Mouse (Mus musculus) myocyte (in vitro differentiated cells): Measurements from ENCODE around the gene Snx1.

ENCODE experiments used
- CEBPB ChIP-seq: IDR thresholded peaks from 2 replicates; pipeline ENCODE4 v1.6.1; 2011; ENCODE audit warnings: mild to moderate bottlenecking, moderate library complexity; ENCODE audit not compliant: poor library complexity, insufficient read depth, severe bottlenecking
- E2F4 ChIP-seq: IDR thresholded peaks from one replicate; pipeline ENCODE4 v1.6.1; 2011; ENCODE audit warnings: mild to moderate bottlenecking, control low read depth, moderate library complexity; ENCODE audit not compliant: insufficient read depth
- MAX ChIP-seq: IDR thresholded peaks from one replicate; pipeline ENCODE4 v1.6.1; 2011; ENCODE audit warnings: low read depth, mild to moderate bottlenecking, control low read depth
- MYOD1 ChIP-seq, 3 experiments: IDR thresholded peaks; one replicate each; pipeline ENCODE4 v1.6.1; 2011; ENCODE audit warnings: control low read depth in 2 of 3, low read depth in 2 of 3, mild to moderate bottlenecking in 2 of 3, moderate library complexity in 1 of 3; ENCODE audit not compliant: insufficient read length in 2 of 3, control insufficient read depth in 1 of 3
- MYOG ChIP-seq, 3 experiments: IDR thresholded peaks; one replicate each; pipeline ENCODE4 v1.6.1; 2011; ENCODE audit warnings: control low read depth in 2 of 3, low read depth in 2 of 3, mild to moderate bottlenecking in 2 of 3; ENCODE audit not compliant: insufficient read length in 2 of 3, control insufficient read depth in 1 of 3, insufficient read depth in 1 of 3
- POLR2A ChIP-seq: IDR thresholded peaks from one replicate; pipeline ENCODE4 v1.6.1; 2011; ENCODE audit warnings: low read depth, mild to moderate bottlenecking, control low read depth, moderate library complexity; ENCODE audit not compliant: insufficient read length
- POLR2AphosphoS2 ChIP-seq: IDR thresholded peaks from one replicate; pipeline ENCODE4 v1.6.1; 2011; ENCODE audit warnings: low read depth, control low read depth; ENCODE audit not compliant: insufficient read length
- SRF ChIP-seq: IDR thresholded peaks from one replicate; pipeline ENCODE4 v1.6.1; 2011; ENCODE audit warnings: low read depth; ENCODE audit not compliant: control insufficient read depth, insufficient read length
- TCF12 ChIP-seq: IDR thresholded peaks from one replicate; pipeline ENCODE4 v1.6.1; 2011; ENCODE audit warnings: mild to moderate bottlenecking, control low read depth; ENCODE audit not compliant: poor library complexity, insufficient read depth, severe bottlenecking
- USF1 ChIP-seq: IDR thresholded peaks from one replicate; pipeline ENCODE4 v1.6.1; 2011; ENCODE audit warnings: low read depth, mild to moderate bottlenecking, control low read depth, moderate library complexity

DNA sequence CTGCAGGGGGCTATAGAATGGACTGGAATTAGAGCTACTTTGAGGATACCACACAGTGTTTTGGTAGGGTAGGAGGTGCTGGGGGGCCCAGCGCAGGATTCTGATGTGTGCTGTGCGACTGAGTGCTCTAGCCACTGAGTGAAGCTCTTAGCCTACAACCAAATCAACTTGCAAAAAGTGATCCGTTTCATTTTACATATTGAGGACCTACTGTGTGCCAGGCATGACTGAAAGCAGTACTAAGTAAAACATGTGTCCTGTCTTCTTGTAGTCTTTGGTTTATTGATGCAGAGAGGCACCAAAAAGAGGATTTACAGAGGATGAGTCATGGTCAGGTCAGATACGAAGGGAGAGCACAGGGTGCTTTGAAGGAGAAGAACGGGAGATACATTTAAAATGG lies 40.8 kb upstream of the Snx1 start:
- no peak for TF ChIP-seq USF1
- TF ChIP-seq POLR2A = no peak
- TF ChIP-seq MAX = no peak
- no peak for TF ChIP-seq MYOD1 (IDR thresholded peaks at IDR 0.05; ENCODE audit: control insufficient read depth in 1 of 3, insufficient read length in 2 of 3, low read depth in 2 of 3)
- TF ChIP-seq POLR2AphosphoS2 = no peak
- no peak for TF ChIP-seq E2F4
- no peak for TF ChIP-seq MYOG (IDR thresholded peaks at IDR 0.05; ENCODE audit: control insufficient read depth in 1 of 3, insufficient read depth in 1 of 3, insufficient read length in 2 of 3, low read depth in 2 of 3)
- no peak for TF ChIP-seq SRF
- TF ChIP-seq TCF12 = no peak
- no peak for TF ChIP-seq CEBPB
